Comparison of ENCODE assay signal across 34 mouse cellular contexts in genomic region chr5:57451504-57451903, GRCm38 (mm10).
"Had no signal": no experiment of that assay in that cellular context is flagged by ENCODE, and none has a peak within 500 bp of the region (broad histone marks: within the 10 kb centered on the region; RNA-seq: fewer than 3 reads in every experiment).

No protein-coding gene starts in this region.

- DNase-seq: heart, postnatal 10 days; heart, postnatal 14 days; heart, postnatal 36 days; heart, postnatal 4 days; kidney, adult 11 months; kidney, adult 18-20 months; kidney, adult 2 months; kidney, adult 8-10 months; kidney, adult 9 months; kidney, postnatal 10 days; kidney, postnatal 14 days; kidney, postnatal 25 days; kidney, postnatal 36 days; kidney, postnatal 4 days; layer of hippocampus, adult 9-11 months; layer of hippocampus, postnatal 36 days had no signal

- H3K36me3 ChIP-seq: heart, embryonic 10.5 days; heart, embryonic 12.5 days; heart, embryonic 13.5 days; heart, embryonic 15.5 days; hindbrain, embryonic 10.5 days; hindbrain, embryonic 12.5 days; hindbrain, embryonic 13.5 days; hindbrain, embryonic 15.5 days; kidney, embryonic 15.5 days had no signal

- H3K4me2 ChIP-seq: heart, embryonic 11.5 days; heart, embryonic 12.5 days; heart, embryonic 13.5 days; heart, embryonic 15.5 days; hindbrain, embryonic 12.5 days; hindbrain, embryonic 13.5 days; hindbrain, embryonic 14.5 days; hindbrain, embryonic 15.5 days; kidney, embryonic 15.5 days had no signal

- H3K27me3 ChIP-seq: heart, embryonic 12.5 days; heart, embryonic 13.5 days; heart, embryonic 15.5 days; hindbrain, embryonic 12.5 days; hindbrain, embryonic 13.5 days; hindbrain, embryonic 15.5 days; kidney, embryonic 15.5 days had no signal

- H3K27ac ChIP-seq: heart, embryonic 10.5 days; heart, embryonic 13.5 days; heart, embryonic 15.5 days; hindbrain, embryonic 10.5 days; hindbrain, embryonic 12.5 days; hindbrain, embryonic 13.5 days; hindbrain, embryonic 14.5 days; hindbrain, embryonic 15.5 days; hindbrain, postnatal 0 days; kidney, embryonic 15.5 days; kidney, postnatal 0 days; layer of hippocampus, adult 2 months had no signal

- ATAC-seq: hindbrain, embryonic 16.5 days; hindbrain, postnatal 0 days; inflammation-experienced regulatory T-cells, adult 6 months; intestine, embryonic 16.5 days; intestine, postnatal 0 days had no signal

- H3K9ac ChIP-seq: heart, embryonic 12.5 days; heart, embryonic 13.5 days; heart, embryonic 15.5 days; hindbrain, embryonic 12.5 days; hindbrain, embryonic 13.5 days; hindbrain, embryonic 14.5 days; hindbrain, embryonic 15.5 days; kidney, embryonic 15.5 days had no signal

- H3K4me1 ChIP-seq: heart, embryonic 10.5 days; heart, embryonic 12.5 days; heart, embryonic 13.5 days; heart, embryonic 15.5 days; hindbrain, embryonic 10.5 days; hindbrain, embryonic 12.5 days; hindbrain, embryonic 13.5 days; hindbrain, embryonic 15.5 days; kidney, embryonic 15.5 days had no signal

- H3K9me3 ChIP-seq: heart, embryonic 10.5 days; heart, embryonic 12.5 days; heart, embryonic 13.5 days; heart, embryonic 15.5 days; hindbrain, embryonic 10.5 days; hindbrain, embryonic 12.5 days; hindbrain, embryonic 13.5 days; hindbrain, embryonic 15.5 days; kidney, embryonic 15.5 days had no signal

- H3K4me3 ChIP-seq: heart, embryonic 10.5 days; heart, embryonic 12.5 days; heart, embryonic 13.5 days; heart, embryonic 15.5 days; hindbrain, embryonic 10.5 days; hindbrain, embryonic 12.5 days; hindbrain, embryonic 13.5 days; hindbrain, embryonic 15.5 days; kidney, embryonic 15.5 days; layer of hippocampus, adult 2 months had no signal
